Mouse (Mus musculus): ENCODE results near the gene Cklf. TPM values are rescaled to one million over a fixed set of nuclear protein-coding genes. Genes with fewer than 3 reads are reported as not detected.

Cklf gene
- polyA plus RNA-seq (2012; ENCODE audit: insufficient read depth, low replicate concordance) = 5.9 TPM in 1 of 2 replicates, not detected in the other

GRCm38 (mm10) chr8:104250439-104251367, at the start of gene Cklf:
Gene Cklf, plus strand, starts transcription at chr8:104250861.
- Histone ChIP-seq H3K36me3 (replicated peaks; ENCODE audit: low read length) (peaks cover 17% of the 10 kb centered on the region), H3K4me1 (peaks cover 55% of the 10 kb centered on the region)

GRCm38 (mm10) chr8:104201622-104202021, 49.0 kb upstream of the Cklf start:
- Histone ChIP-seq H3K27me3 (replicated peaks) (peaks cover 31% of the 10 kb centered on the region), H3K4me3 (replicated peaks) (peak overlapping the region; percentile 28), H3K4me1 (peaks cover 68% of the 10 kb centered on the region), H3K9me3 (peaks cover under 1% of the 10 kb centered on the region), H3K36me3 (replicated peaks; ENCODE audit: low read length) (peaks cover under 1% of the 10 kb centered on the region)
- no peak for TF ChIP-seq FLI1 (IDR thresholded peaks at IDR 0.05; ENCODE audit: low read length)
- TF ChIP-seq GATA1 (IDR thresholded peaks at IDR 0.05; ENCODE audit: borderline replicate concordance, low read length) = no peak

More at GRCm38 (mm10) chr8:104250439-104251367, at the start of gene Cklf:
- Histone ChIP-seq H3K9me3 (no peaks in the 10 kb centered on the region), H3K27me3 (replicated peaks) (no peaks in the 10 kb centered on the region), H3K4me3 (replicated peaks) (peak within 1 kb of the TSS; percentile 93)
- TF ChIP-seq GATA1 (IDR thresholded peaks at IDR 0.05; ENCODE audit: borderline replicate concordance, low read length) (no peak), FLI1 (IDR thresholded peaks at IDR 0.05; ENCODE audit: low read length) (no peak)

- TF ChIP-seq FLI1 (IDR thresholded peaks at IDR 0.05; ENCODE audit: low read length) (no peak), GATA1 (IDR thresholded peaks at IDR 0.05; ENCODE audit: borderline replicate concordance, low read length) (no peak)
- Histone ChIP-seq H3K36me3 (replicated peaks; ENCODE audit: low read length) (no peaks in the 10 kb centered on the region), H3K27me3 (replicated peaks) (peaks cover 33% of the 10 kb centered on the region), H3K4me1 (peaks cover 68% of the 10 kb centered on the region), H3K4me3 (replicated peaks) (no peak overlapping the region), H3K9me3 (no peaks in the 10 kb centered on the region)
These were observed 48.3 kb upstream of the Cklf start for GRCm38 (mm10) chr8:104202320-104202719.

GRCm38 (mm10) chr8:104205292-104205691, 45.4 kb upstream of the Cklf start:
- no peaks in the 10 kb centered on the region for H3K36me3 ChIP-seq (replicated peaks; ENCODE audit: low read length)
- H3K9me3 ChIP-seq = no peaks in the 10 kb centered on the region
- peaks cover 38% of the 10 kb centered on the region for H3K4me1 ChIP-seq
- H3K4me3 ChIP-seq (replicated peaks) = no peak overlapping the region
- TF ChIP-seq GATA1 (IDR thresholded peaks at IDR 0.05; ENCODE audit: borderline replicate concordance, low read length) (no peak), FLI1 (IDR thresholded peaks at IDR 0.05; ENCODE audit: low read length) (no peak)
- H3K27me3 ChIP-seq (replicated peaks) = peaks cover 37% of the 10 kb centered on the region

- H3K4me1 ChIP-seq = peaks cover 51% of the 10 kb centered on the region
- no peak for TF ChIP-seq FLI1 (IDR thresholded peaks at IDR 0.05; ENCODE audit: low read length)
- TF ChIP-seq GATA1 (IDR thresholded peaks at IDR 0.05; ENCODE audit: borderline replicate concordance, low read length) = no peak
- no peaks in the 10 kb centered on the region for H3K36me3 ChIP-seq (replicated peaks; ENCODE audit: low read length)
- H3K27me3 ChIP-seq (replicated peaks) = peaks cover 28% of the 10 kb centered on the region
- no peaks in the 10 kb centered on the region for H3K9me3 ChIP-seq
- peak overlapping the region; percentile 19 for H3K4me3 ChIP-seq (replicated peaks)
These were observed 33.1 kb upstream of the Cklf start for GRCm38 (mm10) chr8:104217601-104218000.

- peaks cover 5% of the 10 kb centered on the region for H3K36me3 ChIP-seq (replicated peaks; ENCODE audit: low read length)
- H3K9me3 ChIP-seq = peaks cover 7% of the 10 kb centered on the region
- no peak for TF ChIP-seq GATA1 (IDR thresholded peaks at IDR 0.05; ENCODE audit: borderline replicate concordance, low read length)
- TF ChIP-seq FLI1 (IDR thresholded peaks at IDR 0.05; ENCODE audit: low read length) = no peak
- H3K27me3 ChIP-seq (replicated peaks) = peaks cover 30% of the 10 kb centered on the region
- H3K4me3 ChIP-seq (replicated peaks) = no peak overlapping the region
- peaks cover 41% of the 10 kb centered on the region for H3K4me1 ChIP-seq
These were observed 31.6 kb upstream of the Cklf start for GRCm38 (mm10) chr8:104219079-104219478.

GRCm38 (mm10) chr8:104219806-104220205, 30.9 kb upstream of the Cklf start:
- no peak for TF ChIP-seq GATA1 (IDR thresholded peaks at IDR 0.05; ENCODE audit: borderline replicate concordance, low read length)
- Histone ChIP-seq H3K27me3 (replicated peaks) (peaks cover 26% of the 10 kb centered on the region), H3K36me3 (replicated peaks; ENCODE audit: low read length) (peaks cover 6% of the 10 kb centered on the region), H3K9me3 (peaks cover 14% of the 10 kb centered on the region), H3K4me3 (replicated peaks) (no peak overlapping the region), H3K4me1 (peaks cover 37% of the 10 kb centered on the region)

GRCm38 (mm10) chr8:104227048-104227447, 23.6 kb upstream of the Cklf start:
- Histone ChIP-seq H3K9me3 (peaks cover 17% of the 10 kb centered on the region), H3K36me3 (replicated peaks; ENCODE audit: low read length) (peaks cover 78% of the 10 kb centered on the region), H3K4me1 (peaks cover 20% of the 10 kb centered on the region), H3K27me3 (replicated peaks) (peaks cover 2% of the 10 kb centered on the region), H3K4me3 (replicated peaks) (no peak overlapping the region)
- TF ChIP-seq GATA1 (IDR thresholded peaks at IDR 0.05; ENCODE audit: borderline replicate concordance, low read length) (no peak), FLI1 (IDR thresholded peaks at IDR 0.05; ENCODE audit: low read length) (no peak)

- Histone ChIP-seq H3K4me1 (peaks cover 24% of the 10 kb centered on the region), H3K36me3 (replicated peaks; ENCODE audit: low read length) (peaks cover 99% of the 10 kb centered on the region), H3K27me3 (replicated peaks) (no peaks in the 10 kb centered on the region), H3K4me3 (replicated peaks) (no peak overlapping the region), H3K9me3 (peaks cover 11% of the 10 kb centered on the region)
- TF ChIP-seq GATA1 (IDR thresholded peaks at IDR 0.05; ENCODE audit: borderline replicate concordance, low read length) (no peak), FLI1 (IDR thresholded peaks at IDR 0.05; ENCODE audit: low read length) (no peak)
These were observed 20.3 kb upstream of the Cklf start for GRCm38 (mm10) chr8:104230377-104230776.

GRCm38 (mm10) chr8:104232039-104232438, 18.6 kb upstream of the Cklf start:
- H3K4me1 ChIP-seq = peaks cover 26% of the 10 kb centered on the region
- peaks cover 99% of the 10 kb centered on the region for H3K36me3 ChIP-seq (replicated peaks; ENCODE audit: low read length)
- no peak overlapping the region for H3K4me3 ChIP-seq (replicated peaks)
- H3K27me3 ChIP-seq (replicated peaks) = no peaks in the 10 kb centered on the region
- TF ChIP-seq GATA1 (IDR thresholded peaks at IDR 0.05; ENCODE audit: borderline replicate concordance, low read length) (no peak), FLI1 (IDR thresholded peaks at IDR 0.05; ENCODE audit: low read length) (no peak)
- H3K9me3 ChIP-seq = peaks cover 11% of the 10 kb centered on the region

Measured in megakaryocyte, embryonic 14.5 days (primary cell).